Mouse (Mus musculus): ENCODE measurements around the gene Bcl7a.

- TF ChIP-seq CTCF (conservative IDR thresholded peaks at IDR 0.05; ENCODE audit: insufficient read depth, insufficient read length, low read depth, low read length) (peak; percentile 96), POLR2A (IDR thresholded peaks at IDR 0.05; ENCODE audit: low read depth, low read length) (no peak)
Observed at GRCm38 (mm10) chr5:123377120-123377955, 33.7 kb downstream of the Bcl7a start.

Data from kidney, adult 2 months (tissue).